8 mouse cellular contexts compared by ENCODE assay signal in the genomic region with DNA sequence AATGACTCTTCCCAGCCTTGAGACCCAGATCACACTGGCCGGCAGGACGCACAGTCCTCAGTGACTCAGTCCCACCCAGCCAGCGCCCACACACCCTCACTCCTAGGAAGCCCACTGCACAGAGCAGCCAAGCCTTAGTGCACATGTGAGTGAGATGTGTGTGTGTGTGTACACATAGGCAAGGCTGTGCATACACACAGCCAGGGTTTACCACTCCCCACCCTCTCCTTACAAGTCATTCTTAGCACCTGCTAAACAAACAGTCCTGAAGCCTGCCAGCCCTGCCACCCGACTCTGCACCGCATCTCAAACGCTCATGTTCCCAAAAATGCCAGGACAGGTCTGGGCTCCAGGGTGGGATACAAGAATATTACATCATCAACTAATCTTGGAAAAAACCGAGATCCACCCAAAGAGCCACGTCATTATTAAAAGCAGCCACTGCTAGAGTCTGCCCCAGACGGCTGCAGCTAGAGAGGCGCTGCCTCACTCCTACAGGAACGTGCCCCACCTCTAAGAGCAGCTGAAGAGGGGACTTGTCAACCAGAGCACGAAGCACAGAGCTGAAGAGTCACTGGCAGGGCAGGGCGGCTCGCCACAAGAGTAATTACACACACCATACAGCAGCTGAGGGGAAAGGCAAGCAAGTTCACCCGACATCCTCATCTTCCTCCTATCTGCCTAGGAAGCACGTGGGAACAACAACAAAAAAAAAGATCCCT. TPM values are rescaled to one million over a fixed set of nuclear protein-coding genes. Genes with fewer than 3 reads are reported as not detected.
DNase-seq lines count a peak whose midpoint lies in the region; ATAC-seq lines count a peak whose summit lies in the region.

No protein-coding gene starts in this region.

- no peaks in the 10 kb centered on the region for H3K27me3 ChIP-seq in liver, embryonic 11.5 days (replicated peaks; ENCODE audit: control insufficient read depth, insufficient read depth, low read length)
- H3K27me3 ChIP-seq in embryonic facial prominence, embryonic 13.5 days: no peaks in the 10 kb centered on the region
- no peaks in the 10 kb centered on the region for H3K27me3 ChIP-seq in hindbrain, embryonic 16.5 days (replicated peaks; ENCODE audit: control insufficient read depth, insufficient read depth, low read length)
- no peaks in the 10 kb centered on the region for H3K27me3 ChIP-seq in midbrain, embryonic 13.5 days

- no peaks in the 10 kb centered on the region for H3K9me3 ChIP-seq in liver, embryonic 11.5 days (ENCODE audit: control insufficient read depth, low read length)
- no peaks in the 10 kb centered on the region for H3K9me3 ChIP-seq in embryonic facial prominence, embryonic 13.5 days
- no peaks in the 10 kb centered on the region for H3K9me3 ChIP-seq in hindbrain, embryonic 16.5 days (ENCODE audit: control insufficient read depth, low read length)
- H3K9me3 ChIP-seq in midbrain, embryonic 13.5 days: no peaks in the 10 kb centered on the region

- peak overlapping the region; percentile 32; the same call in 1 of the 2 replicates for H3K9ac ChIP-seq in liver, embryonic 11.5 days (ENCODE audit: low read depth, low read length)
- no peak overlapping the region; the same call in 1 of the 2 replicates for H3K9ac ChIP-seq in embryonic facial prominence, embryonic 13.5 days
- H3K9ac ChIP-seq in hindbrain, embryonic 16.5 days (ENCODE audit: low read depth, low read length): no peak overlapping the region
- H3K9ac ChIP-seq in midbrain, embryonic 13.5 days (replicated peaks): peak overlapping the region; percentile 49; the same call in 1 of the 2 replicates

- no peaks in the 10 kb centered on the region for H3K36me3 ChIP-seq in liver, embryonic 11.5 days (ENCODE audit: control insufficient read depth, insufficient read depth, low read length)
- H3K36me3 ChIP-seq in embryonic facial prominence, embryonic 13.5 days: no peaks in the 10 kb centered on the region
- H3K36me3 ChIP-seq in hindbrain, embryonic 16.5 days (ENCODE audit: control insufficient read depth, insufficient read depth, low read length): no peaks in the 10 kb centered on the region
- H3K36me3 ChIP-seq in midbrain, embryonic 13.5 days: no peaks in the 10 kb centered on the region

- DNase-seq in liver, embryonic 11.5 days (ENCODE audit: low spot score): no peak
- no peak for DNase-seq in liver
- DNase-seq in adipocyte (ENCODE audit: low spot score): no peak

- H3K4me1 ChIP-seq in liver, embryonic 11.5 days (replicated peaks; ENCODE audit: control insufficient read depth, insufficient read depth, low read length): peaks cover 79% of the 10 kb centered on the region
- H3K4me1 ChIP-seq in embryonic facial prominence, embryonic 13.5 days: peaks cover 78% of the 10 kb centered on the region
- peaks cover 46% of the 10 kb centered on the region for H3K4me1 ChIP-seq in hindbrain, embryonic 16.5 days (ENCODE audit: control insufficient read depth, insufficient read depth, low read depth, low read length)
- peaks cover 86% of the 10 kb centered on the region for H3K4me1 ChIP-seq in midbrain, embryonic 13.5 days (replicated peaks)

- no peak for ATAC-seq in liver, embryonic 11.5 days (replicated peaks; ENCODE audit: low FRiP score)
- 0 out of 2 replicates have a peak, but pooled peaks have one; percentile 48 for ATAC-seq in embryonic facial prominence, embryonic 13.5 days (ENCODE audit: insufficient number of reproducible peaks, insufficient read depth, low FRiP score, low TSS enrichment, low read depth)
- peak; percentile 77 for ATAC-seq in hindbrain, embryonic 16.5 days
- peak; percentile 91 for ATAC-seq in midbrain, embryonic 13.5 days
- ATAC-seq in erythroid progenitor cell, adult 5-6 weeks (replicated peaks; ENCODE audit: low FRiP score, poor library complexity, severe bottlenecking): no peak
- ATAC-seq in megakaryocyte progenitor cell, adult 5-6 weeks (replicated peaks; ENCODE audit: poor library complexity): no peak

- WGBS in liver, embryonic 11.5 days: 39% methylated on average over 16 of the region's 16 CpGs
- 24% methylated on average over 16 of the region's 16 CpGs for WGBS in embryonic facial prominence, embryonic 13.5 days
- 15% methylated on average over 16 of the region's 16 CpGs for WGBS in hindbrain, embryonic 16.5 days
- 13% methylated on average over 16 of the region's 16 CpGs for WGBS in midbrain, embryonic 13.5 days

- H3K4me2 ChIP-seq in liver, embryonic 11.5 days: no peak overlapping the region
- no peak overlapping the region for H3K4me2 ChIP-seq in embryonic facial prominence, embryonic 13.5 days
- peak overlapping the region; percentile 26; the same call in 1 of the 2 replicates for H3K4me2 ChIP-seq in hindbrain, embryonic 16.5 days (ENCODE audit: low read length)
- peak overlapping the region; percentile 38 for H3K4me2 ChIP-seq in midbrain, embryonic 13.5 days (replicated peaks)

- H3K27ac ChIP-seq in liver, embryonic 11.5 days (ENCODE audit: low read depth, low read length): no peak overlapping the region
- no peak overlapping the region for H3K27ac ChIP-seq in embryonic facial prominence, embryonic 13.5 days
- peak overlapping the region; percentile 6; the same call in 1 of the 2 replicates for H3K27ac ChIP-seq in hindbrain, embryonic 16.5 days (ENCODE audit: low read depth, low read length)
- peak overlapping the region; percentile 89 for H3K27ac ChIP-seq in midbrain, embryonic 13.5 days

- H3K4me3 ChIP-seq in liver, embryonic 11.5 days (ENCODE audit: low read depth, low read length): no peak overlapping the region
- no peak overlapping the region for H3K4me3 ChIP-seq in embryonic facial prominence, embryonic 13.5 days
- no peak overlapping the region for H3K4me3 ChIP-seq in hindbrain, embryonic 16.5 days (ENCODE audit: low read length)
- H3K4me3 ChIP-seq in midbrain, embryonic 13.5 days (replicated peaks): no peak overlapping the region

RNA-seq across cellular contexts. Expression of a gene that starts 12.7 kb away (rescaled TPM):
- polyA plus RNA-seq in liver, embryonic 11.5 days (2014; fragmentation: Nextera tagmentation; extraction: Ambion mirVana): 6.0 and 6.6 TPM in 2 replicates
- 5.2 and 5.4 TPM in 2 replicates for polyA plus RNA-seq in embryonic facial prominence, embryonic 13.5 days (2015; fragmentation: Nextera tagmentation; extraction: Ambion mirVana)
- polyA plus RNA-seq in hindbrain, embryonic 16.5 days (2015; fragmentation: Nextera tagmentation; extraction: Ambion mirVana): 10.4 and 11.8 TPM in 2 replicates
- 12.7 and 15.4 TPM in 2 replicates for polyA plus RNA-seq in midbrain, embryonic 13.5 days (2015; fragmentation: Nextera tagmentation; extraction: Ambion mirVana)
- total RNA-seq in erythroid progenitor cell, adult 5-6 weeks (2015; ENCODE audit: low replicate concordance): 1.7 and 3.6 TPM in 2 replicates
- 2.2 and 10.7 TPM in 2 replicates for total RNA-seq in erythroid progenitor cell, adult 5-6 weeks (2017; ENCODE audit: low replicate concordance)
- total RNA-seq in megakaryocyte progenitor cell, adult 5-6 weeks (2015): 4.8 and 7.5 TPM in 2 replicates
- total RNA-seq in megakaryocyte progenitor cell, adult 5-6 weeks (2017): 5.7 and 9.2 TPM in 2 replicates

RNA-seq across cellular contexts. Expression of a gene that starts 28.0 kb away (rescaled TPM):
- 2.2 and 2.8 TPM in 2 replicates for polyA plus RNA-seq in liver, embryonic 11.5 days (2014; fragmentation: Nextera tagmentation; extraction: Ambion mirVana)
- 15.4 and 15.7 TPM in 2 replicates for polyA plus RNA-seq in embryonic facial prominence, embryonic 13.5 days (2015; fragmentation: Nextera tagmentation; extraction: Ambion mirVana)
- polyA plus RNA-seq in hindbrain, embryonic 16.5 days (2015; fragmentation: Nextera tagmentation; extraction: Ambion mirVana): 45.6 and 46.2 TPM in 2 replicates
- polyA plus RNA-seq in midbrain, embryonic 13.5 days (2015; fragmentation: Nextera tagmentation; extraction: Ambion mirVana): 27.9 and 29.0 TPM in 2 replicates
- total RNA-seq in erythroid progenitor cell, adult 5-6 weeks (2015; ENCODE audit: low replicate concordance): not detected in 2 replicates
- total RNA-seq in erythroid progenitor cell, adult 5-6 weeks (2017; ENCODE audit: low replicate concordance): 1.2 TPM in 1 of 2 replicates, not detected in the other
- total RNA-seq in megakaryocyte progenitor cell, adult 5-6 weeks (2015): 0.12 TPM in 1 of 2 replicates, not detected in the other
- total RNA-seq in megakaryocyte progenitor cell, adult 5-6 weeks (2017): 0.14 TPM in 1 of 2 replicates, not detected in the other

Comparison
In these comparisons a context has a peak if more than half of its experiments do, and no peak if none do; other contexts are left out.
1. ATAC-seq: peak in embryonic facial prominence, embryonic 13.5 days (single experiment), hindbrain, embryonic 16.5 days (single experiment) and midbrain, embryonic 13.5 days (single experiment); none in liver, embryonic 11.5 days (single experiment), erythroid progenitor cell, adult 5-6 weeks (single experiment) and megakaryocyte progenitor cell, adult 5-6 weeks (single experiment).
2. H3K27ac ChIP-seq: peak in hindbrain, embryonic 16.5 days (single experiment) and midbrain, embryonic 13.5 days (single experiment); none in liver, embryonic 11.5 days (single experiment) and embryonic facial prominence, embryonic 13.5 days (single experiment).
3. H3K4me2 ChIP-seq: peak in hindbrain, embryonic 16.5 days (single experiment) and midbrain, embryonic 13.5 days (single experiment); none in liver, embryonic 11.5 days (single experiment) and embryonic facial prominence, embryonic 13.5 days (single experiment).
4. H3K9ac ChIP-seq: peak in liver, embryonic 11.5 days (single experiment) and midbrain, embryonic 13.5 days (single experiment); none in embryonic facial prominence, embryonic 13.5 days (single experiment) and hindbrain, embryonic 16.5 days (single experiment).